Mouse (Mus musculus) cortical plate, adult 2 months (tissue): ENCODE results near the gene Zfhx3.

Source experiments
- CTCF ChIP-seq: fragments of 200-500 bp; IDR thresholded peaks from 2 replicates; pipeline ENCODE4 v1.5.1; 2011; ENCODE audit warnings: mild to moderate bottlenecking, control low read depth, low read length; ENCODE audit not compliant: insufficient read depth; ENCODE audit errors: extremely low read depth
- POLR2A ChIP-seq: fragments of 200-500 bp; IDR thresholded peaks from 2 replicates; pipeline ENCODE4 v1.6.1; 2011; ENCODE audit warnings: mild to moderate bottlenecking, low read length, control low read depth; ENCODE audit not compliant: insufficient read depth; ENCODE audit errors: extremely low read depth

- TF ChIP-seq CTCF (no peak), POLR2A (no peak)
Observed at GRCm38 (mm10) chr8:108450847-108451246, 508.4 kb downstream of the Zfhx3 start.
